Comparison of ENCODE assay signal across 9 mouse cellular contexts in genomic region chr5:113471417-113471816, GRCm38 (mm10). TPM values are rescaled to one million over a fixed set of nuclear protein-coding genes. Genes with fewer than 3 reads are reported as not detected.
DNase-seq lines count a peak whose midpoint lies in the region; ATAC-seq and TF ChIP-seq lines count a peak whose summit lies in the region.
"Had no signal": no experiment of that assay in that cellular context is flagged by ENCODE, and none has a peak within 500 bp of the region (broad histone marks: within the 10 kb centered on the region; RNA-seq: fewer than 3 reads in every experiment).

No protein-coding gene starts in this region.

- peak; percentile 76 for TF ChIP-seq CTCF in intestine, postnatal 0 days (IDR thresholded peaks at IDR 0.05; ENCODE audit: low read depth)
- TF ChIP-seq CTCF in left cerebral cortex, adult 2 months (IDR thresholded peaks at IDR 0.05): peak; percentile 80

- H3K27me3 ChIP-seq in intestine, postnatal 0 days (replicated peaks; ENCODE audit: control insufficient read depth, insufficient read depth, low read length): no peaks in the 10 kb centered on the region
- no peaks in the 10 kb centered on the region for H3K27me3 ChIP-seq in intestine, embryonic 16.5 days (replicated peaks; ENCODE audit: control insufficient read depth, insufficient read depth, low read length)

- H3K9ac ChIP-seq in intestine, postnatal 0 days (ENCODE audit: low read depth, low read length): no peak overlapping the region
- no peak overlapping the region for H3K9ac ChIP-seq in intestine, embryonic 16.5 days (ENCODE audit: low read depth, low read length)
- H3K9ac ChIP-seq: limb, embryonic 15.5 days had no signal

- no peak for ATAC-seq in intestine, postnatal 0 days
- no peak for ATAC-seq in intestine, embryonic 16.5 days

- H3K4me2 ChIP-seq in intestine, postnatal 0 days (replicated peaks; ENCODE audit: low read depth): no peak overlapping the region
- no peak overlapping the region for H3K4me2 ChIP-seq in intestine, embryonic 16.5 days (ENCODE audit: low read depth, low read length)
- H3K4me2 ChIP-seq: limb, embryonic 15.5 days had no signal

- H3K4me3 ChIP-seq in intestine, postnatal 0 days (ENCODE audit: low read depth, low read length): no peak overlapping the region
- no peak overlapping the region for H3K4me3 ChIP-seq in intestine, embryonic 16.5 days (ENCODE audit: low read length)
- H3K4me3 ChIP-seq in left cerebral cortex, adult 2 months: no peak overlapping the region
- H3K4me3 ChIP-seq: limb, embryonic 15.5 days had no signal

- no peaks in the 10 kb centered on the region for H3K4me1 ChIP-seq in intestine, postnatal 0 days (replicated peaks; ENCODE audit: control insufficient read depth, insufficient read depth, low read length)
- H3K4me1 ChIP-seq in intestine, embryonic 16.5 days (ENCODE audit: control insufficient read depth, insufficient read depth, low read length): peaks cover 4% of the 10 kb centered on the region; the same call in 1 of the 2 replicates

- 44% methylated on average over 4 of the region's 4 CpGs for WGBS in intestine, postnatal 0 days
- 46% methylated on average over 4 of the region's 4 CpGs for WGBS in intestine, embryonic 16.5 days

- DNase-seq in T-cell, adult 2 months (ENCODE audit: low spot score): peak; percentile 72
- DNase-seq in cerebellum, postnatal 25 days: peak; percentile 79 to 89
- DNase-seq in heart, adult 9 months (ENCODE audit: low spot score in 2 of 2): peak; percentile 27 to 46
- DNase-seq in left cerebral cortex, adult 2 months (ENCODE audit: extremely low spot score in 1 of 2, low spot score in 2 of 2): peak; percentile 64 to 82
- peak; percentile 56 for DNase-seq in ovary, postnatal 14 days (ENCODE audit: low spot score)
- DNase-seq in thymus, postnatal 36 days: peak; percentile 45 to 59

- no peaks in the 10 kb centered on the region for H3K36me3 ChIP-seq in intestine, postnatal 0 days (ENCODE audit: control insufficient read depth, insufficient read depth)
- no peaks in the 10 kb centered on the region for H3K36me3 ChIP-seq in intestine, embryonic 16.5 days (ENCODE audit: control insufficient read depth, insufficient read depth, low read length)
- H3K36me3 ChIP-seq: limb, embryonic 15.5 days had no signal

- intact Hi-C loops in left cerebral cortex, adult 2 months (cut with DNase I): loop anchor here (1.0 to 5.0 kb wide), 2 partner anchors 111 to 253 kb away; partner anchors contain the start of gene 1700069L16Rik

- no peak overlapping the region for H3K27ac ChIP-seq in intestine, postnatal 0 days (ENCODE audit: low read depth, low read length)
- no peak overlapping the region for H3K27ac ChIP-seq in intestine, embryonic 16.5 days (ENCODE audit: low read length)
- H3K27ac ChIP-seq in left cerebral cortex, adult 2 months: no peak overlapping the region
- H3K27ac ChIP-seq: limb, embryonic 15.5 days had no signal

- H3K9me3 ChIP-seq in intestine, postnatal 0 days (ENCODE audit: control insufficient read depth): no peaks in the 10 kb centered on the region
- H3K9me3 ChIP-seq in intestine, embryonic 16.5 days (ENCODE audit: control insufficient read depth, low read length): no peaks in the 10 kb centered on the region
- H3K9me3 ChIP-seq: limb, embryonic 15.5 days had no signal

RNA-seq across cellular contexts. Expression of gene Wscd2, which starts 18.7 kb away (rescaled TPM):
- polyA plus RNA-seq in intestine, postnatal 0 days (2015; fragmentation: Nextera tagmentation; extraction: Ambion mirVana): 4.2 and 4.9 TPM in 2 replicates
- polyA plus RNA-seq in intestine, embryonic 16.5 days (2015; fragmentation: Nextera tagmentation; extraction: Ambion mirVana): 5.6 and 5.8 TPM in 2 replicates
- 10 to 100 TPM; 54.5 to 65.7 TPM for total RNA-seq in left cerebral cortex, adult 2 months (2021)
